Mouse (Mus musculus) stomach, embryonic 16.5 days (tissue): ENCODE data around the gene 5031439G07Rik. TPM values are rescaled to one million over a fixed set of nuclear protein-coding genes. Genes with fewer than 3 reads are reported as not detected.

Experiments
- ATAC-seq: fragments of 200-750 bp; cut with Nextera tagmentation; 2 replicates; pipeline ENCODE4 v1.8.0; 2017; ENCODE audit warnings: moderate number of reproducible peaks, moderate TSS enrichment; ENCODE audit not compliant: insufficient read depth, low FRiP score
- H3K27ac ChIP-seq: fragments of 300-500 bp; sonication (generic); 2 replicates; pipeline ENCODE4 v1.5.1; 2014; ENCODE audit warnings: low read length
- H3K27me3 ChIP-seq: fragments of 300-500 bp; sonication (generic); 2 replicates; pipeline ENCODE4 v1.6.1; 2014; ENCODE audit warnings: low read length, control low read depth, mixed read lengths; ENCODE audit not compliant: control insufficient read depth, insufficient read depth
- H3K36me3 ChIP-seq: fragments of 300-500 bp; sonication (generic); 2 replicates; pipeline ENCODE4 v1.6.1; 2014; ENCODE audit warnings: low read length; ENCODE audit not compliant: control insufficient read depth, insufficient read depth
- H3K4me1 ChIP-seq: fragments of 300-500 bp; sonication (generic); 2 replicates; pipeline ENCODE4 v1.6.1; 2014; ENCODE audit warnings: low read length, control low read depth, mixed read lengths; ENCODE audit not compliant: control insufficient read depth, insufficient read depth
- H3K4me2 ChIP-seq: fragments of 300-500 bp; sonication (generic); 2 replicates; pipeline ENCODE4 v1.6.1; 2014; ENCODE audit warnings: low read depth, low read length, mixed read lengths
- H3K4me3 ChIP-seq: fragments of 300-500 bp; sonication (generic); replicated peaks from 2 replicates; pipeline ENCODE4 v1.5.1; 2014; ENCODE audit warnings: mild to moderate bottlenecking, low read length
- H3K9ac ChIP-seq: fragments of 300-500 bp; sonication (generic); 2 replicates; pipeline ENCODE4 v1.6.1; 2014; ENCODE audit warnings: low read length
- H3K9me3 ChIP-seq: fragments of 300-500 bp; sonication (generic); replicated peaks from 2 replicates; pipeline ENCODE4 v1.6.1; 2016; ENCODE audit warnings: low read length, control low read depth; ENCODE audit not compliant: control insufficient read depth
- WGBS: fragments of 180-500 bp; shearing (Covaris S2); extraction: QIAGEN DNeasy Blood & Tissue Kit; methylation state at CpG from one replicate; pipeline ENCODE4 v1.1.7; 2014; 5-methylcytosine and 5-hydroxymethylcytosine counted together
- polyA plus RNA-seq: library from polyadenylated mRNA; unstranded; fragments of >200 nt; fragmentation: Nextera tagmentation; extraction: Ambion mirVana; gene quantifications from 2 replicates; pipeline ENCODE4 v1.2.1, GENCODE M21; 2015

5031439G07Rik gene
- polyA plus RNA-seq, 1 experiment from 2014 or later = 7.7 TPM

GRCm38 (mm10) chr15:84942647-84943285 is 45.6 kb downstream of the 5031439G07Rik start:
- H3K4me3 ChIP-seq = no peak overlapping the region
- no peaks in the 10 kb centered on the region for H3K27me3 ChIP-seq
- H3K9ac ChIP-seq = no peak overlapping the region
- no peak overlapping the region for H3K4me2 ChIP-seq
- peaks cover 27% of the 10 kb centered on the region for H3K36me3 ChIP-seq
- WGBS = 62% methylated on average over 11 of the region's 11 CpGs
- H3K4me1 ChIP-seq = no peaks in the 10 kb centered on the region
- ATAC-seq = peak; percentile 86
- no peaks in the 10 kb centered on the region for H3K9me3 ChIP-seq
- H3K27ac ChIP-seq = peak overlapping the region; percentile 44; the same call in 1 of the 2 replicates

- no peak for ATAC-seq
- no peaks in the 10 kb centered on the region for H3K27me3 ChIP-seq
- no peaks in the 10 kb centered on the region for H3K4me1 ChIP-seq
- no peak overlapping the region for H3K9ac ChIP-seq
- peaks cover 34% of the 10 kb centered on the region for H3K36me3 ChIP-seq
- 76% methylated on average over 12 of the region's 12 CpGs for WGBS
- H3K9me3 ChIP-seq = no peaks in the 10 kb centered on the region
- no peak overlapping the region for H3K4me3 ChIP-seq
- no peak overlapping the region for H3K4me2 ChIP-seq
- H3K27ac ChIP-seq = no peak overlapping the region
These were observed 48.2 kb downstream of the 5031439G07Rik start for GRCm38 (mm10) chr15:84940102-84940501.

- no peaks in the 10 kb centered on the region for H3K9me3 ChIP-seq
- no peaks in the 10 kb centered on the region for H3K27me3 ChIP-seq
- peaks cover 40% of the 10 kb centered on the region for H3K36me3 ChIP-seq
- H3K4me2 ChIP-seq = no peak overlapping the region
- H3K4me1 ChIP-seq = no peaks in the 10 kb centered on the region
- H3K27ac ChIP-seq = no peak overlapping the region
- ATAC-seq = no peak
- no peak overlapping the region for H3K4me3 ChIP-seq
- no peak overlapping the region for H3K9ac ChIP-seq
- WGBS = 85% methylated on average over 16 of the region's 16 CpGs
These were observed 53.5 kb downstream of the 5031439G07Rik start for GRCm38 (mm10) chr15:84934901-84935300.

GRCm38 (mm10) chr15:84932351-84932750 is 56.0 kb downstream of the 5031439G07Rik start:
- Histone ChIP-seq H3K27me3 (no peaks in the 10 kb centered on the region), H3K9ac (no peak overlapping the region), H3K36me3 (peaks cover 36% of the 10 kb centered on the region), H3K4me3 (no peak overlapping the region), H3K4me2 (no peak overlapping the region), H3K4me1 (no peaks in the 10 kb centered on the region), H3K27ac (no peak overlapping the region), H3K9me3 (no peaks in the 10 kb centered on the region)
- WGBS = 48% methylated on average over 5 of the region's 5 CpGs
- no peak for ATAC-seq

- H3K4me3 ChIP-seq = peak overlapping the region; percentile 98; the same call in 1 of the 2 replicates
These were observed 62.8 kb downstream of the 5031439G07Rik start for GRCm38 (mm10) chr15:84925495-84926018.

GRCm38 (mm10) chr15:84924781-84925315 is 63.5 kb downstream of the 5031439G07Rik start:
- Histone ChIP-seq H3K9me3 (no peaks in the 10 kb centered on the region), H3K36me3 (peaks cover 12% of the 10 kb centered on the region), H3K27ac (peak overlapping the region; percentile 34; the same call in 1 of the 2 replicates), H3K9ac (peak overlapping the region; percentile 99), H3K4me1 (peaks cover 13% of the 10 kb centered on the region), H3K4me2 (peak overlapping the region; percentile 79), H3K27me3 (no peaks in the 10 kb centered on the region), H3K4me3 (peak overlapping the region; percentile 98)
- 9% methylated on average over 9 of the region's 9 CpGs for WGBS
- no peak for ATAC-seq

More at GRCm38 (mm10) chr15:84925495-84926018, 62.8 kb downstream of the 5031439G07Rik start:
- Histone ChIP-seq H3K27me3 (no peaks in the 10 kb centered on the region), H3K9me3 (no peaks in the 10 kb centered on the region), H3K4me2 (peak overlapping the region; percentile 79), H3K9ac (0 out of 2 replicates have a peak overlapping the region, but pooled peaks have one; percentile 54), H3K36me3 (peaks cover 14% of the 10 kb centered on the region), H3K27ac (no peak overlapping the region), H3K4me1 (peaks cover 13% of the 10 kb centered on the region)
- 69% methylated on average over 1 of the region's 1 CpGs for WGBS
- ATAC-seq = no peak

GRCm38 (mm10) chr15:84923508-84924181 is 64.7 kb downstream of the 5031439G07Rik start:
- Histone ChIP-seq H3K36me3 (no peaks in the 10 kb centered on the region; the same call in none of the 2 replicates), H3K9ac (peak overlapping the region; percentile 99), H3K27ac (peak overlapping the region; percentile 98), H3K4me3 (peak overlapping the region; percentile 98), H3K4me1 (peaks cover 13% of the 10 kb centered on the region), H3K9me3 (no peaks in the 10 kb centered on the region), H3K27me3 (no peaks in the 10 kb centered on the region), H3K4me2 (peak overlapping the region; percentile 79)
- WGBS = under 1% methylated on average over 68 of the region's 68 CpGs
- ATAC-seq = peak; percentile 83

- WGBS = under 1% methylated on average over 60 of the region's 60 CpGs
- Histone ChIP-seq H3K27me3 (no peaks in the 10 kb centered on the region), H3K4me3 (peak within 1 kb of the TSS; percentile 98), H3K4me1 (peaks cover 13% of the 10 kb centered on the region), H3K9me3 (no peaks in the 10 kb centered on the region), H3K9ac (peak within 1 kb of the TSS; percentile 99), H3K27ac (peak within 1 kb of the TSS; percentile 98), H3K36me3 (no peaks in the 10 kb centered on the region; the same call in none of the 2 replicates), H3K4me2 (peak within 1 kb of the TSS; percentile 79)
- peak; percentile 95 for ATAC-seq
These were observed 65.4 kb downstream of the 5031439G07Rik start, which contains the start of gene Nup50 for GRCm38 (mm10) chr15:84922884-84923507. Gene Nup50 (plus strand): TSS chr15:84923411.
